Mouse (Mus musculus): ENCODE results near the gene Tex19.1.

DNA sequence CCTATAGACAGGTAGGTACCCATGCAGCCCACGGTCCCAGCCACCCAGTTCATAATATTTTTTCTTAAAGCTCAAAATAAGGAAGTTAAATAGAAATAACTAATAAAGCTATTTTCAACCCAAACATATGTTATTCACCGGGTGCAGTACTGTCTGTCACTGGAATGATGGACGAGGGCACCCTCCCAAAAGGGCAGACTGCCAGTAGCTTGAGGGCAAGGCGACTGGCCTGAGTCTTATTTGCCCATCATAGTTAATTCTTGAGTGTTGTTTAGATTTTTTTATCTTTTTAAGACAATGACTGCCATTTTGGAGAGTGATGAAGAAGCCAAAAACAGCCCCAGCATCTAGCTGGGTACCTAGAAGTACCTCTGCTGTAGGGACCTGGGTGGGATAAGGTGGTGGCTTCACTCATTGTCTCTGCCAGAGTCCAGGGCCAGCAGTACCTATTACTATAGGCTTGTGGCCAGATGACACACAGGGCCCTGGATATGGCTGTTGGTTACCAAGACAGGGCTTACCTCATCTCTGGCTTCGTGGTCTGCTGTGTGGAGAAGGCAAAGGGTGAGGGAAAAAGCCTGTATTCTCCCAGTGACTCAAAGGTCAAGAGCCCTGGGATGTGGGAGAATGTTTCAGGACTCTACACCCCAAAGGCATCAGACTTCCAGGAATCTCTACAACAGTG lies 33.7 kb upstream of the Tex19.1 start:
- TF ChIP-seq CTCF (conservative IDR thresholded peaks at IDR 0.05; ENCODE audit: insufficient read depth, insufficient read length, low read depth, low read length) (no peak), POLR2A (IDR thresholded peaks at IDR 0.05; ENCODE audit: low read depth, low read length) (no peak)

Data from kidney, adult 2 months (tissue).